Mouse (Mus musculus): ENCODE data around the gene Insl3.

- no peak; a peak in 1 of 4 replicates for TF ChIP-seq POLR2A (IDR thresholded peaks at IDR 0.05; ENCODE audit: control insufficient read depth in 1 of 2, insufficient read depth in 1 of 2, low read depth in 1 of 2, low read length in 2 of 2, poor library complexity in 1 of 2)
- TF ChIP-seq EP300 (IDR thresholded peaks at IDR 0.05; ENCODE audit: low read depth in 1 of 2, low read length in 2 of 2), result no peak
- TF ChIP-seq ZNF384 (IDR thresholded peaks at IDR 0.05; ENCODE audit: low read depth, low read length), result no peak
- TF ChIP-seq CTCF (IDR thresholded peaks at IDR 0.05 in 2 of 3, conservative IDR thresholded peaks at IDR 0.05 in 1 of 3; ENCODE audit: control insufficient read depth in 1 of 3, insufficient read depth in 1 of 3, low read depth in 2 of 3, low read length in 3 of 3, poor library complexity in 1 of 3, severe bottlenecking in 1 of 3), result no peak
- no peak for TF ChIP-seq TCF12 (IDR thresholded peaks at IDR 0.05; ENCODE audit: low read depth, low read length)
- no peak for TF ChIP-seq GABPA (IDR thresholded peaks at IDR 0.05; ENCODE audit: low read depth, low read length)
- TF ChIP-seq CHD2 (IDR thresholded peaks at IDR 0.05; ENCODE audit: low read length), result no peak
- TF ChIP-seq GATA1 (IDR thresholded peaks at IDR 0.05; ENCODE audit: low read depth, low read length), result no peak
Observed at GRCm38 (mm10) chr8:71725122-71725924, 36.3 kb downstream of the Insl3 start, which contains the start of gene Fcho1.
